9 mouse cellular contexts compared by ENCODE assay signal in genomic region chr1:81745024-81745960, GRCm38 (mm10).
A peak's percentile ranks its signal among the peaks of the same experiment; 100 is the strongest.
DNase-seq lines count a peak whose midpoint lies in the region; ATAC-seq lines count a peak whose summit lies in the region.
"Had no signal": no experiment of that assay in that cellular context is flagged by ENCODE, and none has a peak within 500 bp of the region (broad histone marks: within the 10 kb centered on the region; RNA-seq: fewer than 3 reads in every experiment).

No protein-coding gene starts in this region.

- ATAC-seq in hindbrain, embryonic 15.5 days (ENCODE audit: low FRiP score, low read depth): no peak
- ATAC-seq in limb, embryonic 15.5 days (ENCODE audit: insufficient number of reproducible peaks, low FRiP score, low TSS enrichment, low read depth): no peak
- ATAC-seq in megakaryocyte, adult 5-6 weeks (ENCODE audit: poor library complexity, severe bottlenecking): no peak

- H3K36me3 ChIP-seq in hindbrain, embryonic 15.5 days: no peaks in the 10 kb centered on the region
- H3K36me3 ChIP-seq in limb, embryonic 15.5 days: no peaks in the 10 kb centered on the region

- 68% methylated on average over 14 of the region's 14 CpGs for WGBS in hindbrain, embryonic 15.5 days
- 40% methylated on average over 14 of the region's 14 CpGs for WGBS in limb, embryonic 15.5 days

- DNase-seq in cerebellum, postnatal 10 days: peak; percentile 14 to 29
- DNase-seq in cerebellum, postnatal 36 days: no peak
- DNase-seq in lung, postnatal 10 days: peak; percentile 10
- DNase-seq in lung, postnatal 14 days: no peak
- no peak for DNase-seq in spleen, postnatal 10 days (ENCODE audit: low spot score in 2 of 2)
- DNase-seq: B cell, adult 2 months had no signal

- H3K4me2 ChIP-seq in hindbrain, embryonic 15.5 days: no peak overlapping the region
- no peak overlapping the region for H3K4me2 ChIP-seq in limb, embryonic 15.5 days

- 0 out of 2 replicates have a peak, but pooled peaks cover 6% of the 10 kb centered on the region for H3K4me1 ChIP-seq in hindbrain, embryonic 15.5 days (replicated peaks)
- peaks cover 18% of the 10 kb centered on the region for H3K4me1 ChIP-seq in limb, embryonic 15.5 days

- no peak overlapping the region for H3K4me3 ChIP-seq in hindbrain, embryonic 15.5 days
- no peak overlapping the region for H3K4me3 ChIP-seq in limb, embryonic 15.5 days

- no peak overlapping the region for H3K9ac ChIP-seq in hindbrain, embryonic 15.5 days
- H3K9ac ChIP-seq in limb, embryonic 15.5 days: no peak overlapping the region

- peak overlapping the region; percentile 15; the same call in 1 of the 2 replicates for H3K27ac ChIP-seq in hindbrain, embryonic 15.5 days (replicated peaks)
- H3K27ac ChIP-seq in limb, embryonic 15.5 days: peak overlapping the region; percentile 76

- no peaks in the 10 kb centered on the region for H3K27me3 ChIP-seq in hindbrain, embryonic 15.5 days
- no peaks in the 10 kb centered on the region for H3K27me3 ChIP-seq in limb, embryonic 15.5 days

- H3K9me3 ChIP-seq in hindbrain, embryonic 15.5 days: no peaks in the 10 kb centered on the region
- no peaks in the 10 kb centered on the region for H3K9me3 ChIP-seq in limb, embryonic 15.5 days

Comparison
In these comparisons a context has a peak if more than half of its experiments do, and no peak if none do; other contexts are left out.
1. DNase-seq: peak in cerebellum, postnatal 10 days (2 of 2) and lung, postnatal 10 days (single experiment); none in cerebellum, postnatal 36 days (0 of 2), lung, postnatal 14 days (single experiment) and spleen, postnatal 10 days (0 of 2).